Mouse (Mus musculus) liver, adult (tissue): Measurements from ENCODE around the gene Dync1li2.

Experiments
- GATA4 ChIP-seq: IDR thresholded peaks from 2 replicates; pipeline ENCODE4 v1.6.1; 2014; ENCODE audit warnings: mild to moderate bottlenecking, low read length; ENCODE audit not compliant: insufficient replicate concordance

Dync1li2 gene

GRCm38 (mm10) chr8:104433191-104433842, 9.5 kb downstream of the Dync1li2 start:
- no peak for TF ChIP-seq GATA4

- no peak for TF ChIP-seq GATA4
These were observed 10.2 kb downstream of the Dync1li2 start for GRCm38 (mm10) chr8:104432656-104433055.

- TF ChIP-seq GATA4 = no peak
These were observed 12.6 kb downstream of the Dync1li2 start for GRCm38 (mm10) chr8:104430230-104430629.

- TF ChIP-seq GATA4 = no peak
These were observed 15.1 kb downstream of the Dync1li2 start for GRCm38 (mm10) chr8:104427703-104428102.

- TF ChIP-seq GATA4 = no peak
These were observed 20.5 kb downstream of the Dync1li2 start for GRCm38 (mm10) chr8:104422313-104422712.

GRCm38 (mm10) chr8:104416022-104416421, 26.8 kb downstream of the Dync1li2 start:
- TF ChIP-seq GATA4 = no peak

GRCm38 (mm10) chr8:104414204-104414603, 28.6 kb downstream of the Dync1li2 start:
- no peak for TF ChIP-seq GATA4

- TF ChIP-seq GATA4 = no peak
These were observed 29.1 kb downstream of the Dync1li2 start for GRCm38 (mm10) chr8:104413770-104414169.

- TF ChIP-seq GATA4 = no peak
These were observed 29.9 kb downstream of the Dync1li2 start for GRCm38 (mm10) chr8:104412805-104413532.

- no peak for TF ChIP-seq GATA4
These were observed 30.9 kb downstream of the Dync1li2 start for GRCm38 (mm10) chr8:104411972-104412371.

GRCm38 (mm10) chr8:104411468-104411867, 31.4 kb downstream of the Dync1li2 start:
- TF ChIP-seq GATA4 = no peak

GRCm38 (mm10) chr8:104410628-104411273, 32.1 kb downstream of the Dync1li2 start:
- no peak for TF ChIP-seq GATA4

- TF ChIP-seq GATA4 = no peak
These were observed 34.3 kb downstream of the Dync1li2 start for GRCm38 (mm10) chr8:104408328-104409110.

GRCm38 (mm10) chr8:104406340-104407128, 36.3 kb downstream of the Dync1li2 start:
- no peak for TF ChIP-seq GATA4
